Mouse (Mus musculus) ES-CJ7 (cell line): Measurements from ENCODE around the gene Nudt5.

Experiments
- DNase-seq: peaks from one replicate; pipeline ENCODE4 v3.0.0; 2011; ENCODE audit warnings: low read depth, low spot score

Gene Nudt5

GRCm38 (mm10) chr2:5844873-5845631 lies at the start of gene Nudt5, which contains the start of gene Cdc123:
TSS of gene Nudt5 (plus strand) at chr2:5845019.
TSS of gene Cdc123 (minus strand) at chr2:5845164.
- DNase-seq, result peak; percentile 94

GRCm38 (mm10) chr2:5797816-5798672 lies 46.8 kb upstream of the Nudt5 start:
- DNase-seq, result peak; percentile 24

GRCm38 (mm10) chr2:5801182-5801640 lies 43.6 kb upstream of the Nudt5 start:
- peak; percentile 71 for DNase-seq

GRCm38 (mm10) chr2:5801927-5802590 lies 42.8 kb upstream of the Nudt5 start:
- no peak for DNase-seq

- DNase-seq, result no peak
Observed at GRCm38 (mm10) chr2:5804440-5805045, 40.3 kb upstream of the Nudt5 start.

GRCm38 (mm10) chr2:5805228-5805627 lies 39.6 kb upstream of the Nudt5 start:
- DNase-seq, result no peak

GRCm38 (mm10) chr2:5806201-5806600 lies 38.6 kb upstream of the Nudt5 start:
- peak; percentile 23 for DNase-seq

GRCm38 (mm10) chr2:5810036-5810718 lies 34.6 kb upstream of the Nudt5 start:
- DNase-seq, result peak; percentile 73

- no peak for DNase-seq
Observed at GRCm38 (mm10) chr2:5811235-5811782, 33.5 kb upstream of the Nudt5 start.

- no peak for DNase-seq
Observed at GRCm38 (mm10) chr2:5821264-5821663, 23.6 kb upstream of the Nudt5 start.

- no peak for DNase-seq
Observed at GRCm38 (mm10) chr2:5822449-5822848, 22.4 kb upstream of the Nudt5 start.

GRCm38 (mm10) chr2:5824213-5824612 lies 20.6 kb upstream of the Nudt5 start:
- DNase-seq, result peak; percentile 26

GRCm38 (mm10) chr2:5824685-5825084 lies 20.1 kb upstream of the Nudt5 start:
- DNase-seq, result no peak

GRCm38 (mm10) chr2:5825265-5825913 lies 19.4 kb upstream of the Nudt5 start:
- no peak for DNase-seq

GRCm38 (mm10) chr2:5840815-5841214 lies 4.0 kb upstream of the Nudt5 start:
- DNase-seq, result no peak

GRCm38 (mm10) chr2:5844181-5844872 lies 492 bp upstream of the Nudt5 start:
- peak; percentile 21 for DNase-seq

- no peak for DNase-seq
Observed at GRCm38 (mm10) chr2:5845826-5846225, 1.0 kb downstream of the Nudt5 start.

- DNase-seq, result no peak
Observed at GRCm38 (mm10) chr2:5851116-5851515, 6.3 kb downstream of the Nudt5 start.

GRCm38 (mm10) chr2:5851866-5852265 lies 7.0 kb downstream of the Nudt5 start:
- DNase-seq, result no peak

GRCm38 (mm10) chr2:5862834-5863233 lies 18.0 kb downstream of the Nudt5 start, which contains the start of gene Gm13199:
TSS of gene Gm13199 (minus strand) at chr2:5862934.
- no peak for DNase-seq
